8 mouse cellular contexts compared by ENCODE assay signal in genomic region chr7:34671911-34672310, GRCm38 (mm10). TPM values are rescaled to one million over a fixed set of nuclear protein-coding genes. Genes with fewer than 3 reads are reported as not detected.
DNase-seq lines count a peak whose midpoint lies in the region; ATAC-seq and TF ChIP-seq lines count a peak whose summit lies in the region.

No protein-coding gene starts in this region.

- peaks cover 34% of the 10 kb centered on the region for H3K27me3 ChIP-seq in forebrain, embryonic 16.5 days (replicated peaks; ENCODE audit: control insufficient read depth, insufficient read depth, low read length)
- H3K27me3 ChIP-seq in hindbrain, embryonic 11.5 days (ENCODE audit: control insufficient read depth, insufficient read depth, low read length) = peaks cover 32% of the 10 kb centered on the region
- H3K27me3 ChIP-seq in lung, embryonic 14.5 days (ENCODE audit: insufficient read depth, low read length) = peaks cover 31% of the 10 kb centered on the region

- no peak overlapping the region for H3K27ac ChIP-seq in forebrain, embryonic 16.5 days (ENCODE audit: low read length)
- H3K27ac ChIP-seq in hindbrain, embryonic 11.5 days (ENCODE audit: low read depth, low read length) = no peak overlapping the region
- H3K27ac ChIP-seq in lung, embryonic 14.5 days (ENCODE audit: low read depth) = no peak overlapping the region
- H3K27ac ChIP-seq in olfactory bulb, adult 2 months (ENCODE audit: insufficient read depth, low read depth, low read length) = no peak overlapping the region

- TF ChIP-seq CTCF in lung, embryonic 14.5 days (IDR thresholded peaks at IDR 0.05; ENCODE audit: low read depth) = peak; percentile 100
- peak; percentile 99 for TF ChIP-seq CTCF in olfactory bulb, adult 2 months (IDR thresholded peaks at IDR 0.05; ENCODE audit: insufficient read depth, low read depth, low read length)

- H3K36me3 ChIP-seq in forebrain, embryonic 16.5 days (ENCODE audit: control insufficient read depth, insufficient read depth) = no peaks in the 10 kb centered on the region
- H3K36me3 ChIP-seq in hindbrain, embryonic 11.5 days (ENCODE audit: control insufficient read depth, insufficient read depth, low read length) = no peaks in the 10 kb centered on the region
- no peaks in the 10 kb centered on the region for H3K36me3 ChIP-seq in lung, embryonic 14.5 days (ENCODE audit: insufficient read depth)

- H3K4me3 ChIP-seq in forebrain, embryonic 16.5 days (replicated peaks; ENCODE audit: low read length) = no peak overlapping the region
- no peak overlapping the region for H3K4me3 ChIP-seq in hindbrain, embryonic 11.5 days (ENCODE audit: low read depth, low read length)
- H3K4me3 ChIP-seq in lung, embryonic 14.5 days (ENCODE audit: low read depth, low read length) = no peak overlapping the region
- no peak overlapping the region for H3K4me3 ChIP-seq in olfactory bulb, adult 2 months (ENCODE audit: insufficient read depth, low read depth, low read length)

- H3K4me2 ChIP-seq in forebrain, embryonic 16.5 days (ENCODE audit: low read length) = no peak overlapping the region
- no peak overlapping the region for H3K4me2 ChIP-seq in hindbrain, embryonic 11.5 days (replicated peaks; ENCODE audit: low read depth, low read length)
- H3K4me2 ChIP-seq in lung, embryonic 14.5 days = no peak overlapping the region

- peak; percentile 86 for DNase-seq in ES-CJ7 (ENCODE audit: low read depth, low spot score)
- DNase-seq in hindbrain, embryonic 11.5 days (ENCODE audit: low spot score) = peak; percentile 95
- DNase-seq in layer of hippocampus, adult 8-10 months (ENCODE audit: low spot score in 2 of 2) = peak; percentile 80 to 94
- DNase-seq in lung, embryonic 14.5 days = peak; percentile 96
- DNase-seq in testis, postnatal 14 days (ENCODE audit: low spot score) = peak; percentile 81

- peak; percentile 50 for ATAC-seq in cerebellum, adult (ENCODE audit: insufficient number of reproducible peaks, low FRiP score, low TSS enrichment)
- ATAC-seq in forebrain, embryonic 16.5 days = peak; percentile 82
- peak; percentile 51 for ATAC-seq in hindbrain, embryonic 11.5 days (ENCODE audit: low FRiP score)
- ATAC-seq in lung, embryonic 14.5 days (ENCODE audit: insufficient read depth) = peak; percentile 45

- no peak overlapping the region for H3K9ac ChIP-seq in forebrain, embryonic 16.5 days (replicated peaks; ENCODE audit: low read depth, low read length)
- H3K9ac ChIP-seq in hindbrain, embryonic 11.5 days (ENCODE audit: low read depth, low read length) = no peak overlapping the region
- no peak overlapping the region for H3K9ac ChIP-seq in lung, embryonic 14.5 days

- H3K9me3 ChIP-seq in forebrain, embryonic 16.5 days (ENCODE audit: control insufficient read depth, low read length) = no peaks in the 10 kb centered on the region
- H3K9me3 ChIP-seq in hindbrain, embryonic 11.5 days (ENCODE audit: control insufficient read depth, low read length) = no peaks in the 10 kb centered on the region
- H3K9me3 ChIP-seq in lung, embryonic 14.5 days (ENCODE audit: low read depth, low read length) = no peaks in the 10 kb centered on the region

- 2% methylated on average over 6 of the region's 6 CpGs for WGBS in forebrain, embryonic 16.5 days
- WGBS in hindbrain, embryonic 11.5 days = 3% methylated on average over 6 of the region's 6 CpGs
- 2% methylated on average over 6 of the region's 6 CpGs for WGBS in lung, embryonic 14.5 days
- WGBS in olfactory bulb, adult 2 months = 2% methylated on average over 6 of the region's 6 CpGs

- TF ChIP-seq POLR2A in olfactory bulb, adult 2 months (IDR thresholded peaks at IDR 0.05; ENCODE audit: insufficient read depth, low read depth, low read length) = no peak

- peaks cover 11% of the 10 kb centered on the region for H3K4me1 ChIP-seq in forebrain, embryonic 16.5 days (replicated peaks; ENCODE audit: control insufficient read depth, insufficient read depth, low read length)
- H3K4me1 ChIP-seq in hindbrain, embryonic 11.5 days (replicated peaks; ENCODE audit: control insufficient read depth, insufficient read depth, low read length) = no peaks in the 10 kb centered on the region; the same call in none of the 2 replicates
- H3K4me1 ChIP-seq in lung, embryonic 14.5 days (ENCODE audit: insufficient read depth) = no peaks in the 10 kb centered on the region
- H3K4me1 ChIP-seq in olfactory bulb, adult 2 months (ENCODE audit: control insufficient read depth, insufficient read depth, low read length) = peaks cover 10% of the 10 kb centered on the region

RNA-seq across cellular contexts. Expression of gene Kctd15, which starts 15.4 kb away (rescaled TPM):
- 25.2 and 28.1 TPM in 2 replicates for polyA plus RNA-seq in forebrain, embryonic 16.5 days (2015; fragmentation: Nextera tagmentation; extraction: Ambion mirVana)
- 12.2 and 17.0 TPM in 2 replicates for polyA plus RNA-seq in hindbrain, embryonic 11.5 days (2014; fragmentation: Nextera tagmentation; extraction: Ambion mirVana)
- 10 to 100 TPM; 11.7 to 14.9 (median 12.8) TPM for total RNA-seq in layer of hippocampus, adult 8-10 months (2022)
- 11.0 and 11.4 TPM in 2 replicates for polyA plus RNA-seq in lung, embryonic 14.5 days (2014; fragmentation: Nextera tagmentation; extraction: Ambion mirVana)
- not detected in 2 replicates for polyA plus RNA-seq in olfactory bulb, adult 2 months (2012; ENCODE audit: insufficient read depth, insufficient read length, low replicate concordance, missing spikeins)

Comparison
In these comparisons a context has a peak if more than half of its experiments do, and no peak if none do; other contexts are left out.
1. RNA of gene Kctd15, which starts 15.4 kb away (polyA plus RNA-seq): 25.2 to 28.1 TPM in forebrain, embryonic 16.5 days, 12.2 to 17.0 TPM in hindbrain, embryonic 11.5 days and 11.0 to 11.4 TPM in lung, embryonic 14.5 days; not detected in olfactory bulb, adult 2 months; every median in the first group is over 10 times any median in the second.
2. Peak in every context shown above with its lines, with median percentiles within 50 percentile points of each other: DNase-seq and ATAC-seq.